ENCODE assay signal across 24 mouse cellular contexts in genomic region chr5:121547084-121547483, GRCm38 (mm10). TPM values are rescaled to one million over a fixed set of nuclear protein-coding genes. Genes with fewer than 3 reads are reported as not detected.
DNase-seq lines count a peak whose midpoint lies in the region; ATAC-seq and TF ChIP-seq lines count a peak whose summit lies in the region.
"Had no signal": no experiment of that assay in that cellular context is flagged by ENCODE, and none has a peak within 500 bp of the region (broad histone marks: within the 10 kb centered on the region; RNA-seq: fewer than 3 reads in every experiment).

No protein-coding gene starts in this region.

- peaks cover 29% of the 10 kb centered on the region for H3K4me1 ChIP-seq in hindbrain, embryonic 10.5 days (replicated peaks)
- H3K4me1 ChIP-seq in hindbrain, postnatal 0 days (ENCODE audit: insufficient read depth, low read length) = peaks cover 7% of the 10 kb centered on the region
- H3K4me1 ChIP-seq in liver, embryonic 16.5 days (ENCODE audit: control insufficient read depth, low read depth, low read length) = peaks cover 32% of the 10 kb centered on the region

- H3K36me3 ChIP-seq in hindbrain, embryonic 10.5 days = no peaks in the 10 kb centered on the region
- H3K36me3 ChIP-seq in hindbrain, postnatal 0 days (ENCODE audit: insufficient read depth, low read length) = no peaks in the 10 kb centered on the region
- H3K36me3 ChIP-seq in liver, embryonic 16.5 days (ENCODE audit: control insufficient read depth, insufficient read depth) = no peaks in the 10 kb centered on the region
- H3K36me3 ChIP-seq: intestine, embryonic 15.5 days; limb, embryonic 12.5 days; neural tube, embryonic 12.5 days had no signal

- no peak overlapping the region for H3K4me2 ChIP-seq in hindbrain, postnatal 0 days (ENCODE audit: low read depth, low read length)
- H3K4me2 ChIP-seq in liver, embryonic 16.5 days (ENCODE audit: low read depth, low read length) = peak overlapping the region; percentile 72

- 0 out of 2 replicates have a peak overlapping the region, but pooled peaks have one; percentile 100 for H3K4me3 ChIP-seq in hindbrain, embryonic 10.5 days
- H3K4me3 ChIP-seq in hindbrain, postnatal 0 days (ENCODE audit: low read length) = no peak overlapping the region
- peak overlapping the region; percentile 98 for H3K4me3 ChIP-seq in liver, embryonic 16.5 days (ENCODE audit: low read depth, low read length)

- no peaks in the 10 kb centered on the region for H3K27me3 ChIP-seq in hindbrain, embryonic 10.5 days (ENCODE audit: insufficient read depth, poor library complexity, severe bottlenecking)
- H3K27me3 ChIP-seq in hindbrain, postnatal 0 days (ENCODE audit: insufficient read depth, low read length) = no peaks in the 10 kb centered on the region
- no peaks in the 10 kb centered on the region for H3K27me3 ChIP-seq in liver, embryonic 16.5 days (ENCODE audit: control insufficient read depth, insufficient read depth, low read depth, low read length)
- H3K27me3 ChIP-seq: forebrain, embryonic 13.5 days; intestine, embryonic 15.5 days; limb, embryonic 12.5 days; neural tube, embryonic 12.5 days had no signal

- WGBS in hindbrain, embryonic 10.5 days = 93% methylated on average over 3 of the region's 3 CpGs
- 96% methylated on average over 3 of the region's 3 CpGs for WGBS in hindbrain, postnatal 0 days
- WGBS in liver, embryonic 16.5 days (ENCODE audit: insufficient replicate concordance) = 55% methylated on average over 3 of the region's 3 CpGs

- DNase-seq in cerebellum, adult 9-10 months = peak; percentile 15
- DNase-seq in hindbrain, embryonic 10.5 days (ENCODE audit: low spot score) = no peak
- no peak for DNase-seq in hindbrain, postnatal 0 days (ENCODE audit: low spot score)
- DNase-seq in c-Kit-positive CD71-positive TER-119-positive erythroid progenitor cells, embryonic 14.5 days (ENCODE audit: low spot score) = peak; percentile 42
- DNase-seq in left cerebral cortex, adult 9 months (ENCODE audit: low spot score in 2 of 2) = no peak
- no peak for DNase-seq in spleen, postnatal 4 days (ENCODE audit: low spot score in 2 of 2)
- DNase-seq: adrenal gland, adult 8-10 months had no signal

- ATAC-seq in cerebellum, adult (ENCODE audit: insufficient number of reproducible peaks, low FRiP score, low TSS enrichment) = no peak
- no peak for ATAC-seq in hindbrain, postnatal 0 days
- ATAC-seq in liver, embryonic 16.5 days (ENCODE audit: low read depth) = peak; percentile 31

- H3K27ac ChIP-seq in hindbrain, embryonic 10.5 days = no peak overlapping the region
- H3K27ac ChIP-seq in hindbrain, postnatal 0 days = no peak overlapping the region
- H3K27ac ChIP-seq in liver, embryonic 16.5 days (ENCODE audit: low read length) = peak overlapping the region; percentile 81
- H3K27ac ChIP-seq: forebrain, embryonic 13.5 days; neural tube, embryonic 12.5 days had no signal

- no peak for TF ChIP-seq CTCF in hindbrain, postnatal 0 days (IDR thresholded peaks at IDR 0.05; ENCODE audit: low read depth)

- no peak overlapping the region for H3K9ac ChIP-seq in hindbrain, postnatal 0 days (replicated peaks; ENCODE audit: low read length)
- H3K9ac ChIP-seq in liver, embryonic 16.5 days (ENCODE audit: low read depth, low read length) = no peak overlapping the region; the same call in 1 of the 2 replicates

- H3K9me3 ChIP-seq in hindbrain, embryonic 10.5 days = no peaks in the 10 kb centered on the region
- no peaks in the 10 kb centered on the region for H3K9me3 ChIP-seq in hindbrain, postnatal 0 days (ENCODE audit: low read length)
- no peaks in the 10 kb centered on the region for H3K9me3 ChIP-seq in liver, embryonic 16.5 days (replicated peaks; ENCODE audit: control insufficient read depth, low read length)
- H3K9me3 ChIP-seq: forebrain, embryonic 13.5 days; intestine, embryonic 15.5 days; neural tube, embryonic 12.5 days had no signal

RNA-seq across cellular contexts. Expression of gene Mapkapk5, which starts 1.4 kb away (rescaled TPM):
- polyA plus RNA-seq in hindbrain, embryonic 10.5 days (2016; fragmentation: Nextera tagmentation; extraction: Ambion mirVana) = 48.8 and 53.9 TPM in 2 replicates
- 51.0 and 57.6 TPM in 2 replicates for total RNA-seq in hindbrain, postnatal 0 days (2014; rRNA removed)
- 43.1 and 46.1 TPM in 2 replicates for polyA plus RNA-seq in hindbrain, postnatal 0 days (2015; fragmentation: Nextera tagmentation; extraction: Ambion mirVana)
- 19.2 and 21.3 TPM in 2 replicates for polyA plus RNA-seq in liver, embryonic 16.5 days (2015; fragmentation: Nextera tagmentation; extraction: Ambion mirVana)

RNA-seq across cellular contexts. Expression of gene Adam1a, which starts 1.8 kb away (rescaled TPM):
- 1.3 and 2.2 TPM in 2 replicates for polyA plus RNA-seq in hindbrain, embryonic 10.5 days (2016; fragmentation: Nextera tagmentation; extraction: Ambion mirVana)
- 8.5 and 14.4 TPM in 2 replicates for total RNA-seq in hindbrain, postnatal 0 days (2014; rRNA removed)
- 1.3 and 1.4 TPM in 2 replicates for polyA plus RNA-seq in hindbrain, postnatal 0 days (2015; fragmentation: Nextera tagmentation; extraction: Ambion mirVana)
- 0.29 and 0.30 TPM in 2 replicates for polyA plus RNA-seq in liver, embryonic 16.5 days (2015; fragmentation: Nextera tagmentation; extraction: Ambion mirVana)

RNA-seq across cellular contexts. Expression of gene Gm42878, which starts 1.8 kb away (rescaled TPM):
- not detected in 2 replicates for polyA plus RNA-seq in hindbrain, embryonic 10.5 days (2016; fragmentation: Nextera tagmentation; extraction: Ambion mirVana)
- total RNA-seq in hindbrain, postnatal 0 days (2014; rRNA removed) = not detected in 2 replicates
- not detected in 2 replicates for polyA plus RNA-seq in hindbrain, postnatal 0 days (2015; fragmentation: Nextera tagmentation; extraction: Ambion mirVana)
- polyA plus RNA-seq in liver, embryonic 16.5 days (2015; fragmentation: Nextera tagmentation; extraction: Ambion mirVana) = not detected in 2 replicates
- total RNA-seq: adrenal gland, adult 8-10 months; gastrocnemius, postnatal 4 days; layer of hippocampus, adult 2 months had no signal
- polyA plus RNA-seq: CD4-positive, CD25-positive, alpha-beta regulatory T cell, adult 4 months; embryonic facial prominence, embryonic 14.5 days; forebrain, embryonic 13.5 days; hindbrain, embryonic 11.5 days; intestine, embryonic 15.5 days; kidney, embryonic 16.5 days; limb, embryonic 12.5 days; neural tube, embryonic 12.5 days; stomach, embryonic 16.5 days; thymus, postnatal 0 days had no signal

RNA-seq across cellular contexts. Expression of gene Adam1b, which starts 43.8 kb away (rescaled TPM):
- 0.08 TPM in 1 of 2 replicates, not detected in the other for polyA plus RNA-seq in hindbrain, embryonic 10.5 days (2016; fragmentation: Nextera tagmentation; extraction: Ambion mirVana)
- not detected in 2 replicates for total RNA-seq in hindbrain, postnatal 0 days (2014; rRNA removed)
- not detected in 2 replicates for polyA plus RNA-seq in hindbrain, postnatal 0 days (2015; fragmentation: Nextera tagmentation; extraction: Ambion mirVana)
- not detected in 2 replicates for polyA plus RNA-seq in liver, embryonic 16.5 days (2015; fragmentation: Nextera tagmentation; extraction: Ambion mirVana)
- total RNA-seq: gastrocnemius, postnatal 4 days; layer of hippocampus, adult 2 months had no signal
- polyA plus RNA-seq: brain, embryonic 14.5 days; CD4-positive, CD25-positive, alpha-beta regulatory T cell, adult 4 months; cerebellum, adult 2 months; cortical plate, adult 2 months; embryonic facial prominence, embryonic 14.5 days; forebrain, embryonic 13.5 days; hindbrain, embryonic 11.5 days; neural tube, embryonic 12.5 days had no signal

RNA-seq across cellular contexts. Expression of gene Aldh2, which starts 46.5 kb away (rescaled TPM):
- polyA plus RNA-seq in hindbrain, embryonic 10.5 days (2016; fragmentation: Nextera tagmentation; extraction: Ambion mirVana) = 123 and 124 TPM in 2 replicates
- 87.7 and 106 TPM in 2 replicates for total RNA-seq in hindbrain, postnatal 0 days (2014; rRNA removed)
- polyA plus RNA-seq in hindbrain, postnatal 0 days (2015; fragmentation: Nextera tagmentation; extraction: Ambion mirVana) = 150 and 157 TPM in 2 replicates
- polyA plus RNA-seq in liver, embryonic 16.5 days (2015; fragmentation: Nextera tagmentation; extraction: Ambion mirVana) = 216 and 250 TPM in 2 replicates

Comparison
In these comparisons a context has a peak if more than half of its experiments do, and no peak if none do; other contexts are left out.
1. DNase-seq: peak in cerebellum, adult 9-10 months (single experiment) and c-Kit-positive CD71-positive TER-119-positive erythroid progenitor cells, embryonic 14.5 days (single experiment); none in hindbrain, embryonic 10.5 days (single experiment), hindbrain, postnatal 0 days (single experiment), left cerebral cortex, adult 9 months (0 of 2) and spleen, postnatal 4 days (0 of 2).